Mouse (Mus musculus): Measurements from ENCODE around the gene Cdkn2a.

GRCm38 (mm10) chr4:89289028-89289427, 5.4 kb downstream of the Cdkn2a start:
- TF ChIP-seq CTCF (IDR thresholded peaks at IDR 0.05; ENCODE audit: low read depth) (no peak), EP300 (IDR thresholded peaks at IDR 0.05; ENCODE audit: low read depth) (no peak)
